Mouse (Mus musculus): ENCODE measurements at regions not wholly inside any gene's neighbourhood (a gene's known extent, or its start where the extent isn't known, plus 50 kb on each side); places are given as distances from the start of the nearest gene placed in this dataset.

DNA sequence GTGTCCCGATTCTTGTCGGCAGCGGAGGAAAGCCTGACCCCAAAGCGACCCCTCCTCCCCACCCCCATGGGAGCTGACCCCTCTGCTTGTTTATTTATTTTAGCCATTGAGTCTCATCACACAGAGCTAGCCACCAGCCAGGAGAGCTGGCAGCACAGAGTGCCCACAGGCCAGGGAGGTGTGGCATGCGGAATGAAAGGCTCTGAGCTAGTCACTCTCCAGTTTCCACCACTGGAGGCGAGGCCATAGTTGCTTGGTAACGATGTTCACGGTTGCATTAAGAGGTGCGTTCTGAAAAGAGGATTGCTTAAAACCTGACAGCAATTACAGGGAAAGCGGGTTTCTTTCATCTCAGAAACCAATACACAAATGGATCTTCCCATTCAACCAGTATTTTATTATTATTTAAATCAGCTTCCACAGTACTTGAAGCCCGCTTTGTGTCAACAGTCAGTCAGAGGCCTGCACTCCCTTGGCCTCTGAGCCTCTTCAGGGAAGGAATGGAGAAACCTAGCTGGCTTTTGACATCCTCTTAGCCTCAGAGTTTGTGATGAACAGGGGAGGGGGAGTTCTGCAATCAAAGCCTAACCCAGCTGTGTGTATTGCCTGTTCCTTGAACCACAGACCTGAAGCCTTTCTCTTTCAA lies 134.8 kb upstream of the Cdh4 start:
- intact Hi-C loops (cut with DNase I) = no loop called here

DNA sequence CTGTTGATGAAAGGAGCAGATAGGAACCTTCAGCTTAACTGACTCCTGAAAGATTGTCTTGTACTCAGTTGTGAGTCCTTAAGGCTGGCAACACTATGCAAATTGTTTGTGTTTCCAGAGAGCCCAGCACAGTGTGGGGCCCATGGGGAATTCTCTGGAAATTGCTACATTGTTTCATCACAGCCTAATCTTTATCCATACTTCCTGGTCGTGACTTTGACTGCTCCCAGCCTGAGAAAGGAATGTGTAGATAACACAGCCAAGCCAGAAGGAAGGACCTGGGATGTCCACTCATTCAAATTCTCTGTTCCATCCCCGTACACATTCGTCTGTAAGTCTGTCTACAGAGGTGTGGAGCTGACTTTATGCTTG lies 134.3 kb upstream of the Cdh4 start:
- intact Hi-C loops (cut with DNase I) = no loop called here

DNA sequence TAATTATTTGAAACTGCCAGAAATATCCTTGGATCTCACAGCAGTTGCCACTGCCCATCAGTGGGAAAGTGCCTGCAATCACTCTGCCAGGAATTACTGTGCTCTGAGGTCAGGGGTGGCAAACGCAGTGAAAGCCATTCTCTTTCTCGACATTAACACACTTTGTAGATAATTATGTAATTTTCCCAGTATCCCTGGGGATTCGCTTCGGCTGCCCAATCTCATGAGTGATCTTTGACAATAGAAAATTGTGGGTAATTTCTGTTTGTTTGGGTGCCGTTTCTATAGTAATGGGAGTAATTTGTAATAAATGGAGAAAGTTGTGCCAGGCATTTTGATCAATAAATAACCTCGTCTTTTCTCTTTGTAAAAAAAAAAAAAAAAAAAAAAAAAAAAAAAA lies 124.2 kb upstream of the Cdh4 start:
- intact Hi-C loops (cut with DNase I) = no loop called here

DNA sequence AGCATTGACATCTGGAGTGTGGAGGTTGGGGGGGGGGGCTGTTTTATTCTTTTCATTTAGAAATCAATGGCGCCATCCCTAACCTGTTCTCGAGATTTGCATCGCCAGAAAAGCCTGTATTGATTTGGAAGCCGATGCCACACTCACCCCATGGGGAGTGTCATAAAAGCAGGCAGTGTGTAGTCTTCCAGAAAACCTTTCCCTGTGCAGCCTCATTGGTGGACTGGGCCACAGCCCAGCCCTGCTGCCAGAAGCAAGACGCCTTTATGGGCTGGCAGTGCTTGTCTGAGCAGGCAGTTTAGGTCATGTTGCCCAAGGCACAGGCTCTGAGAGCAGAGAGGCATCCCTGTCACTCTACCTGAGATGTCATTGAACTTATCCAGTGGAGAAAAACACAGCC lies 117.0 kb upstream of the Cdh4 start:
- intact Hi-C loops (cut with DNase I) = no loop called here

DNA sequence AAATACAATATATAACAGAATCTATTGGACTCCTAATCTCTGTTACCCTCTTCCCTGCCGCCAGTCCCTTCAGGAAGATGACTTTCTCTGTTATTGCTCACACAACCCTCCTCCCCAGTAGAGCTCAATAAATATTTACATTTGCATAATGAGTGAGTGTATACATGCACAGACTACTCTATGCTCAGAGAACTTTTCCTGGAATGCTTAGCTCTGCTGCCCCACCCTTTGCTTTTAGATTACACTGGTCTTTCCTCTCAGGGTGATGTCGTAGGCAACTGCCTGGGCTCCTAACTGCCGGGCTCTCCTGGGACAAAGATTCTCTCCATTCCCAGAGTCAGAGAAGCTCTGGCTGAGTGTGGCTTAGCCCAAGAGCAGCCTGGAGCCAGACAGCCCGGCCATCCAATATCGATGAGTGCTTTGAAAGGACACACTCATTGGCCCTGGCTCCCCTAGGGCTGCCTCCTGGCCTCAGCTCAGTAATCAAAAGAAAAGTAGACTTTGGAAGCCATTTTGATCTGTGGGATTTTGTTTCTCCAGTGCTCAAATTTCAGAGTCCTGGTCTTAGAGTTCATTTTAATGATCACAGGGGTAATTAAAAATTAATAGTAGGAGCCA lies 109.2 kb upstream of the Cdh4 start:
- intact Hi-C loops (cut with DNase I) = no loop called here

DNA sequence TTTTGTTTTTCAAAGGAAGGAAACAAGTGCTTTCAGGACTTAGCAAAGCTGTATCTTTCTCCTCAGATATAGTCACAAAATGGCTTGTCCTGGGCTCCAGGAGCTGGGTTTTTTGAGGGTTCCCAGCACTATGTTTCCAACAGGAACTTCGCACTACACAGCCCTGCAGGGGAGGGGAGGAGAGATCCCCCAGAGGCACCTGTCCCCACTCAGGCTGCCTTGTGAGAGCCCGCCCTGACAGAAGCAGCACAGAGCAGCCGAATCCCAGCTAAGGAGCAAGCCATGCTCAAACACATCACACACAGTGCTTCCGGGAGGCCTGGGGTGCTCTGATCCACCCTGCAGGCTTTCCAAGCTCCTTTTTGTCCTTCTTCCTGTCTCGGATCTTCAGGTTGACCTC lies 108.6 kb upstream of the Cdh4 start:
- intact Hi-C loops (cut with DNase I) = no loop called here

DNA sequence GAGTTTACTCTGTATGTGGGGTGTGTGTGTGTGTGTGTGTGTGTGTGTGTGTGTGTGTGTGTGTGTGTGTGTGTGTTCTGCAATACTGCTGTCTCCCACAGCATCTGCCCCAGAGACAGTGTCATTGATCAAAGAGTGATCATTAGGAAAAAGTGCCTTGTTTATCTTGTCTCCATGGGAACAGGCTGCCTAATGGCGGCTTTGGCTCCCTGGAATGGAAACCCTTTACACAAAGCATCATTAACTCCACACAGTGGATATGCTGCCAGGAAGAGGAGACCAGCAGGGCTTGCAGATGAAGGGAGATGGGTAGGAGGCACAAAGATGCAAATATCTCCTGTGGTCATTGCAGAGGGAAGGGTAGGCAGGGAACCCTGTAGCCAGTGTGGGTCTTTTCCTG lies 106.0 kb upstream of the Cdh4 start:
- intact Hi-C loops (cut with DNase I) = no loop called here

DNA sequence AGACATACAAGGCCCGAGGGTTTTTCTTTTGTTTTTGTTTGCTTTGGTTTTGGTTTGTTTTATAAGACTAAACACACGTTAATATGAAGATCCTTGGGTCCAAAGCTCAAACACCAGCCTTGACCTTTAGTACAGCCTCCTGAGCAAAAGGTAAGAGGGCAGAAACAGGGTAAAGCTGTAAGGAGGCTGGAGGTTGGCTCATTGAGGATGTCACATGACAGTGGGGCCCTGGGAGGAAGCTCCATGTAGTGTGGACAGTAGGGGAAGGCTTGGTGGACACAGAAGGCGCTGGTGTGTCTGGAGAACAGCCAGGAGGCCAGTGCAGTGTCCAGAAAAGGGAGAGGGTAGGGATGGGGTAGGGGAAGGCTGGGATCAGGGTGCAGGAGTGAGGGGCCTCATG lies 89.6 kb upstream of the Cdh4 start:
- intact Hi-C loops (cut with DNase I) = no loop called here

DNA sequence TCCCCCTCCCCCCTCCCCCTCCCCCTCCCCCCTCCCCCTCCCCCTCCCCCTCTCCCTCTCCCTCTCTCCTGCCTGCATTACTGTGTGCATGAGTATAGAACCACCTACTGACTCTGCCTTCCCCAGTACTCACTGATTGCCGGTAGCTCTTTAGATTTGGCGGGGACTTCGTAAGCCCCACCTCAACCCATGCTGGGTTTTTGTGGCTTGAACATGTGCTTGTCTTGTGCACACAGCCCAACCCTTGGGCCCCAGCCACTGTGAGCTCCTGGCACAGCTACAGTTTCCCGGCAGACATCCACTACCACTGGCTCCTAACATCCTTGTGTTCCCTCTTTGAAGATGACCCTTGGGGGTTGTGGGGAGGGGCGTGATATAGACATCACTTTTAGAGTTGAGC lies 87.4 kb upstream of the Cdh4 start:
- intact Hi-C loops (cut with DNase I) = no loop called here

DNA sequence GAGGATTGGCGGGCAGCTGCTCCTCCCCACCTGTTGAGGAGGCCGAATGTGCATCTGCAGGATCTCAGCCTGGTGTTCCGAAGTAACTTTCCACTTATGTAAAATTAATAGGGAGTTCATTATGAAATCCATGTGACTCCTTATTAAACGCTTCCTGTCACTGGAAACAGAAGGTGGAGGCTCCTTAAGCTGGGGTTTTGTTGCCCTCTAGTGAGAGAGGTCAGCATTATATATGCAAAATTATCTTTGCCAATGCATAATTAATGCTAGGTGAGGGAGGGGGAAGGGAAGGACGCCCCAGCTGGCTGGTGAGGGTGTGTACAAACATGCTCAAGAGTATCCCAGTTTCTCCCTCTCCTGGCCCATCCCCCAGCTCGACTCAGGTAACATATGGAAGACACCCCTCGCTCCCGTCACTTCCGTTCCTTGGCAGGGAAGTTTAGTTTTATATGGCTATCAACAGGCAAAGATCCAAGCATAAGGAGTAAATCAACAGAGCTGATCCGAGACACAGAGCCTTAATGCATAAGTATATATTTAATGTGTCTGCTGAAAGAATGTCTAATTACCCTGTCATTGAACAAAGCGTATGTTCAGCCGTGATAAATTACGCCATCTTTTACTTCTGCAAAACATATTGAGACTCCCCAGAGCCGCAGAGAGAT lies 71.2 kb upstream of the Cdh4 start:
- intact Hi-C loops (cut with DNase I) = no loop called here

DNA sequence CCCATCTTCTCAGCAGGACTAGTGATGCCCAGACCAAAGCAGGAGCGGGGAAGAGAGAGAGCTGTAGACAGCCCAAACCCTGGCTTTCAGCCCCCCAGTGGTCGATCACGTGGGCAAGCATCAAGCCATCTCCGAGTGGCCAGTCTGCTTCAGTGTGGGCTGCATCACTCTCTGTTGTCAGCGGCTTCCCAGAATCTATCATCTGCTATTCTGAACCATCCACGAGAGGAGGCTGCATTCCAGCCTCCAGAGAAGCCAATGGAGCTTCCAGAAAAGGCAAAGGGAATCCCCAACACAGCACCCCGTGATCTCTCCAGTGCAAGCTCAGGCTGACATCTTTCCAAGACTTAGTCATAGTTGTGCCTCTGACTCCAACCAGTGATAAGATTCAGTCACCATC lies 70.7 kb upstream of the Cdh4 start:
- intact Hi-C loops (cut with DNase I) = no loop called here

DNA sequence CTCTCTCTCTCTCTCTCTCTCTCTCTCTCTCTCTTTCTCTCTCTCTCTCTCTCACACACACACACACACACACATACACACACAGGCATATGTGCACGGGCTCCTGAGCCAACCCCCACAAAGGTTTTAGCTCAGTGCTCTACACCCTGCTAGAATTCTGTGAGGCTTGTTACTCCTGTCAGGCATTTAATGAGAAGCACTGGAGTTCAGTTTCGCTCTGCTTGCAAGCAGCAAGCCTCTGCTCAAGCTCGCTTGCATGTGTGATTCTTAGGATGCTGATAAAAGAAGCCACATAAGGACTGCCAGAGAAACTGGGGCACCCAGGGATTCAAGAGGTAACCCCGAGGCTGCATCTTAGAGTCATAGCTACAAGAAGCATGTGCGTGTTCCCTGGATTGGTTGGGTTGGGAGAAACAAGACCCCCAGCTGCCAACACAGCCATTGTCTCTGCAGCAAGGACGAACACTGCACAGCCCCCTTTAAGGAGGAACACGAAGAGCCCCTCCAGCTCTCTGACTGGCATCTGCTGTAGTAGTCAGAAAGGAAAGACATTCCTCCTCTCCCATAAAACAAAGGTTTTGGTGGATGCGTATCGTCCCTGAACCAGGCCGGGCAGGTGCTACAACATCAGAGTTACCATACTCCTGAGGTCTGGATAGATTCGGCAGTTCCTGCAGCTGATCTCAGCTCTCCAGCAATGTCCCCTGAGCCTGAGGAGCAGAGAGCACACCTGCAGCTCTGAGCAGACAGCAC lies 62.4 kb upstream of the Cdh4 start:
- intact Hi-C loops (cut with DNase I) = no loop called here

DNA sequence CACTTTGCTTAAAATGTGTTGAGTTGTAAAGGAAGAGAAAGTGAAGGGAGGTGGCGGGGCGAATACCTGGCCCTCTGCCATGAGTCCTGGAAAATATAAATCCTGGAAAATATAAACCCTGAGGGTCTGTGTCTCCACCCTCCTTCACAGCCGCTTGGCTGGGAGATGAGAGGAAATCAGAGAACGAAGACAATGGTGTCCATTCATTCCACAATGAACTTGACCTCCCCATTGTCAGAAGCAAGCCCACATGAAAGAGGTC lies 61.9 kb upstream of the Cdh4 start:
- intact Hi-C loops (cut with DNase I) = no loop called here

DNA sequence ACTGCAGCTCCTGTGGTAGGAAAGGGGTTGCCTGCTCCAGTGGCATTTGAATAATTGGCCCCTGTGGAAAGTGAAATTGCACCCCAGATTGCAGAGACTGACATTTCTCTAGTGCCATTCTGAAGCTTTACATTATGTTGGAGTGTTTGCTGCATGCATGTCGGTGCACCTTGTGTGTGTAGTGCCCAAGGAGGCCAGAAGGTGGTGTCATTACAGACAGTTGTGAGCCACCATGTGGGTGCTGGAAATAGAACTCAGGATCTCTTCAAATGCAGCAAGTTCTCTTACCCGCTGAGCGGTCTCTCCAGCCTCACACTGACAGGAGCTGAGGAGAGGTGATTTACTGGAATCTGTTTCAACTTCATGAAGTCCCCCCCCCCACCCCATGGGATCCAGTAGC lies 60.3 kb upstream of the Cdh4 start:
- intact Hi-C loops (cut with DNase I) = no loop called here

DNA sequence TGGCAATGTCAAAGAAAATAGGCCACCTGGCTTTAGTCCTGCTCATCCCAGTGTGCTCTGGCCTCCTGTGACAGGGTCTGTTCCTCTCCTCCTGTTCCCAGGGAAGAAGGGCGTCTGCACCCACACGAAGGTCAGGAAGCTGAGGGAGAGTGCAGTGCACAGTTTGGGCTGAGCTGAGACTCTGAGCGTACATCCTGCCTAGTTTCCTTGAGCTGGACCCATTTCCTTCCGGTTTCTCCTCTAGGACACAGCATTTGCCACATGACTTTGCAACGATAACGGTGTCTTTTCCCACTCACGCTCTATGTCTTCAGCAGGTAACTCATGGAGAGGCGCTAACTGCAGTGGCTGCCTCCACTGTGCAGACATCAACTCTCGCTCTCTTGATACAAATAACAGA lies 59.6 kb upstream of the Cdh4 start:
- intact Hi-C loops (cut with DNase I) = no loop called here

DNA sequence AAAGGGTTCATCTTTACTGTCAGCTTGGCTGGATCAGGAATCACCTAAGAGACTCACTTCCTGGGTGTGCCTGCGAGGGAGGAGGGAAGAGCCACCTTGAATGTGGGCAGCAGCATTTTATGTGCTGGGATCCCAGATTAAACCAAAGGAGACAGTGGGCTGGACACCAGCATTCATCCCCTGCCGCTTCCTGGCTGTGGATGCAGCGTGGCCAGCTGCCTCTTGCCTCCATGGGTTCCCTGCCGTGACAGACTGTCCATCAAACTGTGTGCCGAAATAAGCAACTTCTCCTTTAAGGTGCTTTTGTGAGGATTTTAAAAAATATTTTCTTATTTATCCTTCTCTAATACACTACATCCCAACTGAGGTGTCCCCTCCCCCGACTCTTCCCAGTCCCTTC lies 55.4 kb upstream of the Cdh4 start:
- intact Hi-C loops (cut with DNase I) = no loop called here

DNA sequence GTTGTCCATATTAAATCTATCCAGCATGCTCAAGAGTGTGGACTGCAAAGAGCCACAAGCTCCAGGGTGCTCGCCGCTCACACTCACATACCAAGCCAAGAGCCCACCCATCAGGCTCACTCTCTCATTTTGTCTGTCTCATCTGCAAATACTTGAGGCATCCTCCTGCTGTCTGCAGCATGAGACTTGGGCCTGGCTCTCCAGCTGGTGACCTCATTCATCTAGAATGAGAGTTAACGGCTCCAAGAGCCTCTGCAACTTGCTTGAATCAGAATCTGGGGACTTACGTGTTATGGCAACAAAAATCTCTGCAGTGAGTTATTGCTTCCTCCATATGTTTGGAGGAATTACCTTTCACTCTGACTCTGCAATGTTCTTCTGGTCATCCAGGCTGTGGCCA lies 51.7 kb upstream of the Cdh4 start:
- intact Hi-C loops (cut with DNase I) = no loop called here

DNA sequence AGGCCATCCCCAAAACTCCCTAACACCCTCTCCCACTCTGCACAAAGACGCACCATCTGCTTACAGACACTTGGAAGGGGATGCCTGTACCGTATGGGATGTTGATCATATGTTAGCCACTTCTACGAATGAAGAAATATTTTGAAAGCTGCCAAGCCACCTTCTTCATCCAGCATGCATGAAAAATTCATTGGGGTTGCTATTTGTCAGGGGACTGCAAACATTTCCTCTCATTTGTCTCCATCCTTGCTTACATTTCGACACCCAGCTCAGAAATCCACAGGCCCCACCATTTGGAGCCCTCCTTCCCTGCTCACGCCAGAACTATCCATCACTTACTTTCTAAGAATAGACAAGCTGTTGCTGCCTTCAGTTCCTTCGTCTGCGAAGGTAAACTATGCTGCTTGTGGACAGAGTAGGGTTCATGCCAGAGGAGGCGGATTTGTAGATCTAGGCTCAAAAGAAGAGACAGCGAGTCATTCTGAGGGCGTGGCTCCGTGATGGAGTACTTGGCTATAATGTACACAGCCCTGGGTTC lies 51.2 kb upstream of the Cdh4 start:
- intact Hi-C loops (cut with DNase I) = no loop called here

Measured in adrenal gland (tissue).